Mouse (Mus musculus): ENCODE results near the gene Slc6a16. TPM values are rescaled to one million over a fixed set of nuclear protein-coding genes. Genes with fewer than 3 reads are reported as not detected.

Gene Slc6a16
- polyA plus RNA-seq, 1 experiment: not detected

- peaks cover 59% of the 10 kb centered on the region for H3K27me3 ChIP-seq (ENCODE audit: control insufficient read depth, insufficient read depth, insufficient read length)
- no peak overlapping the region for H3K4me3 ChIP-seq
- no peaks in the 10 kb centered on the region for H3K79me2 ChIP-seq (ENCODE audit: control insufficient read depth, insufficient read depth)
- TF ChIP-seq MYOG (IDR thresholded peaks at IDR 0.05; ENCODE audit: control insufficient read depth in 1 of 3, insufficient read depth in 1 of 3, insufficient read length in 2 of 3, low read depth in 2 of 3): no peak
- TF ChIP-seq REST (IDR thresholded peaks at IDR 0.05; ENCODE audit: insufficient read depth, insufficient read length): no peak
- TF ChIP-seq TCF3 (IDR thresholded peaks at IDR 0.05; ENCODE audit: insufficient read length, low read depth): no peak
- TF ChIP-seq E2F4 (IDR thresholded peaks at IDR 0.05; ENCODE audit: insufficient read depth): no peak
- no peak for TF ChIP-seq POLR2AphosphoS2 (IDR thresholded peaks at IDR 0.05; ENCODE audit: insufficient read length, low read depth)
- H3K36me3 ChIP-seq (ENCODE audit: control insufficient read depth, insufficient read depth): no peaks in the 10 kb centered on the region
- H3ac ChIP-seq (ENCODE audit: control insufficient read depth, insufficient read length): no peak overlapping the region
- H3K4me2 ChIP-seq (ENCODE audit: low read depth): no peak overlapping the region
Measured at GRCm38 (mm10) chr7:45257063-45257840, 16.4 kb downstream of the Slc6a16 start.

GRCm38 (mm10) chr7:45259281-45259680 lies 18.4 kb downstream of the Slc6a16 start:
- Histone ChIP-seq H3K4me3 (no peak overlapping the region), H3ac (ENCODE audit: control insufficient read depth, insufficient read length) (no peak overlapping the region), H3K36me3 (ENCODE audit: control insufficient read depth, insufficient read depth) (no peaks in the 10 kb centered on the region), H3K27me3 (ENCODE audit: control insufficient read depth, insufficient read depth, insufficient read length) (peaks cover 73% of the 10 kb centered on the region), H3K4me2 (ENCODE audit: low read depth) (no peak overlapping the region), H3K79me2 (ENCODE audit: control insufficient read depth, insufficient read depth) (no peaks in the 10 kb centered on the region)
- TF ChIP-seq MAX (IDR thresholded peaks at IDR 0.05; ENCODE audit: low read depth): no peak
- no peak for TF ChIP-seq REST (IDR thresholded peaks at IDR 0.05; ENCODE audit: insufficient read depth, insufficient read length)
- TF ChIP-seq POLR2A (IDR thresholded peaks at IDR 0.05; ENCODE audit: insufficient read length, low read depth): no peak
- no peak for TF ChIP-seq USF1 (IDR thresholded peaks at IDR 0.05; ENCODE audit: low read depth)

DNA sequence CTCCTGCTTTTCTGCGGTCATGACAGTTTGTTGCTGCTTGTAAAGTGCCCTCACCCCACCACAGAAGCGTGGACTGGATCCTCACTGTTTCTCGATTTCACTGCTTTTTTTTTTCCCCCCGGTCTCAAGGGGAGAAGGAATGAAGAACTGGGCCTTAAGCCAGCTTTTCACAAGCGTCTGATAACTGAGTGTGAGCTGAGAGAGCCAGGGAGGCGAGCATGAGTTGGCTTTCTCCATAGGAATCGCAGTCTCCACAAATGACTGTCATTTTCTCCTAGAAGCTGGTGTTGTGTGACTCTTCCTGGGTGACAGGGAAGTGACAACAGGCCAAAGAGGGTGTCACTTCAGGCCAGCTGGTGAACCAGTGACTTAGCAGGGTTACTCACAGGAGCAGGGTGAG lies 21.4 kb downstream of the Slc6a16 start:
- no peaks in the 10 kb centered on the region for H3K36me3 ChIP-seq (ENCODE audit: control insufficient read depth, insufficient read depth)
- TF ChIP-seq MYOD1 (IDR thresholded peaks at IDR 0.05; ENCODE audit: control insufficient read depth in 1 of 3, insufficient read length in 2 of 3, low read depth in 2 of 3): no peak
- TF ChIP-seq USF1 (IDR thresholded peaks at IDR 0.05; ENCODE audit: low read depth): no peak
- no peak for TF ChIP-seq E2F4 (IDR thresholded peaks at IDR 0.05; ENCODE audit: insufficient read depth)
- TF ChIP-seq CEBPB (IDR thresholded peaks at IDR 0.05; ENCODE audit: insufficient read depth, poor library complexity, severe bottlenecking): no peak
- no peak for TF ChIP-seq REST (IDR thresholded peaks at IDR 0.05; ENCODE audit: insufficient read depth, insufficient read length)
- TF ChIP-seq MAX (IDR thresholded peaks at IDR 0.05; ENCODE audit: low read depth): no peak
- no peak for TF ChIP-seq MYOG (IDR thresholded peaks at IDR 0.05; ENCODE audit: control insufficient read depth in 1 of 3, insufficient read depth in 1 of 3, insufficient read length in 2 of 3, low read depth in 2 of 3)
- no peak for TF ChIP-seq TCF3 (IDR thresholded peaks at IDR 0.05; ENCODE audit: insufficient read length, low read depth)
- H3ac ChIP-seq (ENCODE audit: control insufficient read depth, insufficient read length): no peak overlapping the region
- H3K27me3 ChIP-seq (ENCODE audit: control insufficient read depth, insufficient read depth, insufficient read length): peaks cover 91% of the 10 kb centered on the region
- H3K4me3 ChIP-seq: no peak overlapping the region
- no peaks in the 10 kb centered on the region for H3K79me2 ChIP-seq (ENCODE audit: control insufficient read depth, insufficient read depth)
- no peak overlapping the region for H3K4me2 ChIP-seq (ENCODE audit: low read depth)

DNA sequence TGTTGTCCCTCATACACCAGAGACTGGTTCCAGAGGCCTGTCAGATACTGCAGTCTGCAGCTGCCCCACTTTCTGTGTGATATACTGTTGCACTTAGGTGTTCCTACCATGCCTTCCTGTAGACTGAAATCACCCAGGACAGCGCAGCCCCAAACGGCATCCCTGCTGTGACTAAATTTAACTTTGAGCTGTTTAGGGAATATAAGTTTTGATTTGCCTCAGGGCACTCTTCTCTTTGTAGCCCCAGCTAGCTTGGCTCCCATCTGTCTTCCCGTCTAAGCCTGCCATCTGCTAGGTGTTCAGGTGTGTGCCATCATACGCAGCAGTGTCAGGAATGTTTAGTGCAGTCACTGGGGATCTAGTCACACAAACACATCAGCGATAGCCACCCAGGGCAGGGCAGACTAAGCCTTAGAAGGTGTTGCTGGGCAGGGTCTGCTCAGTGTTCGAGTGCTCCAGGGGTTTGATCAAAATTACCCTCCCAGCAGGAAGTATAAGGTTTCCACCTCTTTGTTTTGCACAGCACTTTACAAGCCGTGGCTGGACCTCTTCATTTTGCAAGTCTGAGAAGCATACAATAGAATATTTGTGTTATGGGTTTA lies 22.2 kb downstream of the Slc6a16 start:
- TF ChIP-seq E2F4 (IDR thresholded peaks at IDR 0.05; ENCODE audit: insufficient read depth): no peak
- no peak for TF ChIP-seq USF1 (IDR thresholded peaks at IDR 0.05; ENCODE audit: low read depth)
- TF ChIP-seq MYOD1 (IDR thresholded peaks at IDR 0.05; ENCODE audit: control insufficient read depth in 1 of 3, insufficient read length in 2 of 3, low read depth in 2 of 3): no peak
- no peak for TF ChIP-seq POLR2AphosphoS2 (IDR thresholded peaks at IDR 0.05; ENCODE audit: insufficient read length, low read depth)
- no peak for TF ChIP-seq POLR2A (IDR thresholded peaks at IDR 0.05; ENCODE audit: insufficient read length, low read depth)
- no peak for TF ChIP-seq MAX (IDR thresholded peaks at IDR 0.05; ENCODE audit: low read depth)
- TF ChIP-seq TCF3 (IDR thresholded peaks at IDR 0.05; ENCODE audit: insufficient read length, low read depth): no peak
- no peak for TF ChIP-seq TCF12 (IDR thresholded peaks at IDR 0.05; ENCODE audit: insufficient read depth, poor library complexity, severe bottlenecking)
- no peak for TF ChIP-seq MYOG (IDR thresholded peaks at IDR 0.05; ENCODE audit: control insufficient read depth in 1 of 3, insufficient read depth in 1 of 3, insufficient read length in 2 of 3, low read depth in 2 of 3)
- no peak for TF ChIP-seq SRF (IDR thresholded peaks at IDR 0.05; ENCODE audit: control insufficient read depth, insufficient read length, low read depth)
- no peak for TF ChIP-seq CEBPB (IDR thresholded peaks at IDR 0.05; ENCODE audit: insufficient read depth, poor library complexity, severe bottlenecking)
- H3ac ChIP-seq (ENCODE audit: control insufficient read depth, insufficient read length): no peak overlapping the region
- H3K79me2 ChIP-seq (ENCODE audit: control insufficient read depth, insufficient read depth): no peaks in the 10 kb centered on the region
- H3K4me3 ChIP-seq: no peak overlapping the region
- no peak overlapping the region for H3K4me2 ChIP-seq (ENCODE audit: low read depth)
- H3K36me3 ChIP-seq (ENCODE audit: control insufficient read depth, insufficient read depth): no peaks in the 10 kb centered on the region
- H3K27me3 ChIP-seq (ENCODE audit: control insufficient read depth, insufficient read depth, insufficient read length): peaks cover 92% of the 10 kb centered on the region

DNA sequence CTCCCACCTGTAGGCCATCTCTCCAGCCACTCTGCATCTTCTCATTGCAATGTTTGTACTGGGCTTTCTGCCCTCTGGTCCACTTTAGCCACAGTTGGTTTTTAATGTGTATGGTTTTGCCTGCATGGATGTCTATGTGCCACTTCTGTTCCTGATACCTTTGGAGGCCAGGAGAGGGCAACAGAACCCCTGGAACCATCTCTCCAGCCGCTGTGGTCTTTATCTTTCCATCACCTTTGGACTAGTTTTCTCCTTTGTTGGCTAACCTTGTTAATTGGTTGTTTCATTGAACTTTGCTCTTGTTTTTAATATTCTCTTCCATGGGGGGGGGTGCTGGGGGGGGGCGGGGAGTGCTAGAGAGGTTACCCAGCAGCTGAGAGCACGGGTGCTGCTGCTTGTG lies 23.5 kb downstream of the Slc6a16 start:
- no peaks in the 10 kb centered on the region for H3K36me3 ChIP-seq (ENCODE audit: control insufficient read depth, insufficient read depth)
- H3K79me2 ChIP-seq (ENCODE audit: control insufficient read depth, insufficient read depth): no peaks in the 10 kb centered on the region
- H3K4me3 ChIP-seq: no peak overlapping the region
- TF ChIP-seq SRF (IDR thresholded peaks at IDR 0.05; ENCODE audit: control insufficient read depth, insufficient read length, low read depth) (no peak), POLR2A (IDR thresholded peaks at IDR 0.05; ENCODE audit: insufficient read length, low read depth) (no peak), POLR2AphosphoS2 (IDR thresholded peaks at IDR 0.05; ENCODE audit: insufficient read length, low read depth) (no peak), REST (IDR thresholded peaks at IDR 0.05; ENCODE audit: insufficient read depth, insufficient read length) (no peak), TCF3 (IDR thresholded peaks at IDR 0.05; ENCODE audit: insufficient read length, low read depth) (no peak), CEBPB (IDR thresholded peaks at IDR 0.05; ENCODE audit: insufficient read depth, poor library complexity, severe bottlenecking) (no peak), USF1 (IDR thresholded peaks at IDR 0.05; ENCODE audit: low read depth) (no peak), MAX (IDR thresholded peaks at IDR 0.05; ENCODE audit: low read depth) (no peak), E2F4 (IDR thresholded peaks at IDR 0.05; ENCODE audit: insufficient read depth) (no peak), TCF12 (IDR thresholded peaks at IDR 0.05; ENCODE audit: insufficient read depth, poor library complexity, severe bottlenecking) (no peak), MYOD1 (IDR thresholded peaks at IDR 0.05; ENCODE audit: control insufficient read depth in 1 of 3, insufficient read length in 2 of 3, low read depth in 2 of 3) (no peak), MYOG (IDR thresholded peaks at IDR 0.05; ENCODE audit: control insufficient read depth in 1 of 3, insufficient read depth in 1 of 3, insufficient read length in 2 of 3, low read depth in 2 of 3) (no peak)
- H3K4me2 ChIP-seq (ENCODE audit: low read depth): no peak overlapping the region
- peaks cover 92% of the 10 kb centered on the region for H3K27me3 ChIP-seq (ENCODE audit: control insufficient read depth, insufficient read depth, insufficient read length)
- no peak overlapping the region for H3ac ChIP-seq (ENCODE audit: control insufficient read depth, insufficient read length)
